Mouse (Mus musculus) midbrain, embryonic 14.5 days (tissue): ENCODE results near the gene Tbc1d7. TPM values are rescaled to one million over a fixed set of nuclear protein-coding genes. Genes with fewer than 3 reads are reported as not detected.
A peak's percentile ranks its signal among the peaks of the same experiment; 100 is the strongest.

ENCODE experiments used
- ATAC-seq: fragments of 200-750 bp; cut with Nextera tagmentation; 2 replicates; pipeline ENCODE4 v1.8.0; 2017; ENCODE audit warnings: moderate number of reproducible peaks, moderate library complexity; ENCODE audit not compliant: low FRiP score, low TSS enrichment
- DNase-seq: peaks from one replicate; pipeline ENCODE4 v3.0.0-alpha.2; 2015
- H3K27ac ChIP-seq: fragments of 300-500 bp; sonication (generic); replicated peaks from 2 replicates; pipeline ENCODE4 v1.5.1; 2014; ENCODE audit warnings: mild to moderate bottlenecking, low read depth, low read length, moderate library complexity
- H3K27me3 ChIP-seq: fragments of 300-500 bp; sonication (generic); 2 replicates; pipeline ENCODE4 v1.6.1; 2014; ENCODE audit warnings: low read length, control low read depth, mixed read lengths; ENCODE audit not compliant: control insufficient read depth, insufficient read depth
- H3K36me3 ChIP-seq: fragments of 300-500 bp; sonication (generic); 2 replicates; pipeline ENCODE4 v1.6.1; 2014; ENCODE audit warnings: low read length, control low read depth; ENCODE audit not compliant: control insufficient read depth, insufficient read depth
- H3K4me1 ChIP-seq: fragments of 300-500 bp; sonication (generic); 2 replicates; pipeline ENCODE4 v1.6.1; 2014; ENCODE audit warnings: mild to moderate bottlenecking, antibody characterized with exemption, low read length, control low read depth; ENCODE audit not compliant: control insufficient read depth, insufficient read depth
- H3K4me2 ChIP-seq: fragments of 300-500 bp; sonication (generic); 2 replicates; pipeline ENCODE4 v1.6.1; 2014; ENCODE audit warnings: mild to moderate bottlenecking, low read length, moderate library complexity
- H3K4me3 ChIP-seq: fragments of 300-500 bp; sonication (generic); replicated peaks from 2 replicates; pipeline ENCODE4 v1.5.1; 2014; ENCODE audit warnings: low read depth, low read length
- H3K9ac ChIP-seq: fragments of 300-500 bp; sonication (generic); replicated peaks from 2 replicates; pipeline ENCODE4 v1.6.1; 2014; ENCODE audit warnings: mild to moderate bottlenecking, low read length, moderate library complexity
- H3K9me3 ChIP-seq: fragments of 300-500 bp; sonication (generic); 2 replicates; pipeline ENCODE4 v1.6.1; 2016; ENCODE audit warnings: low read length, control low read depth, mixed read lengths; ENCODE audit not compliant: control insufficient read depth
- WGBS: fragments of 180-500 bp; shearing (Covaris S2); extraction: QIAGEN DNeasy Blood & Tissue Kit; methylation state at CpG from one replicate; pipeline ENCODE4 v1.1.7; 2014; 5-methylcytosine and 5-hydroxymethylcytosine counted together
- polyA plus RNA-seq: library from polyadenylated mRNA; unstranded; fragments of >200 nt; fragmentation: Nextera tagmentation; extraction: Ambion mirVana; gene quantifications from 2 replicates; pipeline ENCODE4 v1.2.1, GENCODE M21; 2014

Gene Tbc1d7
- polyA plus RNA-seq, 1 experiment from 2014 or later, result 101 TPM

DNA sequence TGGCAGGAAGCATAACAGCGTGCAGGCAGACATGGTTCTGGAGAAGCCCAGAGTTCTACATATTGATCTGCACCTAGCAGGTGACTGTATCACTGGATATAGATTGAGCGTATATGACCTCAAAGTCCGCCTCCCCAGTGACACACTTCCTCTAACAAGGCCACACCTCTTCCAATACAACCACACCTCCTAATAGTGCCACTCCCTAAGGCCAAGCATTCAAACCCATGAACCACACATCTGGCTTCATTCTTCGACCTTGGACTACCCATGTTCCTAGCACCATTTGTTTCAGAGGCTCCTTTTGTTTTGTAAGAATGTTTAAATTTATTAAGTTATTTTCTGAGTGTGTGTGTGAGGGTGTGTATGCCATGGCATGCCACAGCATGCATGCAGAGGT, 16.4 kb upstream of the Tbc1d7 start:
- Histone ChIP-seq H3K9ac (no peak overlapping the region), H3K27ac (no peak overlapping the region), H3K4me3 (no peak overlapping the region), H3K4me2 (no peak overlapping the region), H3K36me3 (no peaks in the 10 kb centered on the region), H3K27me3 (no peaks in the 10 kb centered on the region), H3K4me1 (0 out of 2 replicates have a peak, but pooled peaks cover 5% of the 10 kb centered on the region), H3K9me3 (no peaks in the 10 kb centered on the region)
- WGBS, result 93% methylated on average over 4 of the region's 4 CpGs
- DNase-seq (no peak), ATAC-seq (no peak)

GRCm38 (mm10) chr13:43183248-43184055, 12.2 kb upstream of the Tbc1d7 start:
- ATAC-seq (peak; percentile 14; the same call in 1 of the 2 replicates), DNase-seq (peak; percentile 23)
- H3K9ac ChIP-seq, result no peak overlapping the region
- H3K4me1 ChIP-seq, result 0 out of 2 replicates have a peak, but pooled peaks cover 5% of the 10 kb centered on the region
- no peaks in the 10 kb centered on the region for H3K27me3 ChIP-seq
- no peak overlapping the region for H3K27ac ChIP-seq
- H3K36me3 ChIP-seq, result no peaks in the 10 kb centered on the region
- H3K4me3 ChIP-seq, result 0 out of 2 replicates have a peak overlapping the region, but pooled peaks have one; percentile 16
- no peaks in the 10 kb centered on the region for H3K9me3 ChIP-seq
- WGBS, result 49% methylated on average over 8 of the region's 8 CpGs
- H3K4me2 ChIP-seq, result peak overlapping the region; percentile 55

- 0 out of 2 replicates have a peak overlapping the region, but pooled peaks have one; percentile 13 for H3K27ac ChIP-seq
- no peaks in the 10 kb centered on the region for H3K36me3 ChIP-seq
- H3K4me1 ChIP-seq, result 0 out of 2 replicates have a peak, but pooled peaks cover 5% of the 10 kb centered on the region
- no peaks in the 10 kb centered on the region for H3K9me3 ChIP-seq
- ATAC-seq (peak; percentile 43; the same call in 1 of the 2 replicates), DNase-seq (peak; percentile 96)
- 0 out of 2 replicates have a peak overlapping the region, but pooled peaks have one; percentile 16 for H3K4me3 ChIP-seq
- H3K4me2 ChIP-seq, result peak overlapping the region; percentile 55
- no peaks in the 10 kb centered on the region for H3K27me3 ChIP-seq
- peak overlapping the region; percentile 16; the same call in 1 of the 2 replicates for H3K9ac ChIP-seq
- WGBS, result 14% methylated on average over 14 of the region's 14 CpGs
Measured at GRCm38 (mm10) chr13:43182465-43183201, 11.3 kb upstream of the Tbc1d7 start.

- WGBS, result 66% methylated on average over 7 of the region's 7 CpGs
- no peak overlapping the region for H3K27ac ChIP-seq
Measured at GRCm38 (mm10) chr13:43181104-43181503, 9.8 kb upstream of the Tbc1d7 start.

GRCm38 (mm10) chr13:43177317-43177716, 6.0 kb upstream of the Tbc1d7 start:
- WGBS, result 95% methylated on average over 7 of the region's 7 CpGs
- no peak for DNase-seq
- Histone ChIP-seq H3K9ac (no peak overlapping the region), H3K4me3 (no peak overlapping the region), H3K4me2 (no peak overlapping the region), H3K4me1 (0 out of 2 replicates have a peak, but pooled peaks cover 3% of the 10 kb centered on the region), H3K36me3 (no peaks in the 10 kb centered on the region), H3K27me3 (no peaks in the 10 kb centered on the region), H3K9me3 (no peaks in the 10 kb centered on the region), H3K27ac (no peak overlapping the region)
- no peak for ATAC-seq

More at GRCm38 (mm10) chr13:43181104-43181503, 9.8 kb upstream of the Tbc1d7 start:
- Histone ChIP-seq H3K36me3 (no peaks in the 10 kb centered on the region), H3K4me2 (no peak overlapping the region), H3K27me3 (no peaks in the 10 kb centered on the region), H3K9me3 (no peaks in the 10 kb centered on the region), H3K4me3 (no peak overlapping the region), H3K9ac (no peak overlapping the region), H3K4me1 (0 out of 2 replicates have a peak, but pooled peaks cover 5% of the 10 kb centered on the region)
- no peak for DNase-seq
- no peak for ATAC-seq

GRCm38 (mm10) chr13:43176676-43177075, 5.4 kb upstream of the Tbc1d7 start:
- H3K36me3 ChIP-seq, result no peaks in the 10 kb centered on the region
- no peaks in the 10 kb centered on the region for H3K9me3 ChIP-seq
- H3K27ac ChIP-seq, result no peak overlapping the region
- DNase-seq, result no peak
- no peaks in the 10 kb centered on the region for H3K27me3 ChIP-seq
- no peak overlapping the region for H3K4me3 ChIP-seq
- WGBS, result 90% methylated on average over 3 of the region's 3 CpGs
- H3K4me2 ChIP-seq, result no peak overlapping the region
- peaks cover 3% of the 10 kb centered on the region; the same call in 1 of the 2 replicates for H3K4me1 ChIP-seq
- H3K9ac ChIP-seq, result no peak overlapping the region
- ATAC-seq, result no peak

DNA sequence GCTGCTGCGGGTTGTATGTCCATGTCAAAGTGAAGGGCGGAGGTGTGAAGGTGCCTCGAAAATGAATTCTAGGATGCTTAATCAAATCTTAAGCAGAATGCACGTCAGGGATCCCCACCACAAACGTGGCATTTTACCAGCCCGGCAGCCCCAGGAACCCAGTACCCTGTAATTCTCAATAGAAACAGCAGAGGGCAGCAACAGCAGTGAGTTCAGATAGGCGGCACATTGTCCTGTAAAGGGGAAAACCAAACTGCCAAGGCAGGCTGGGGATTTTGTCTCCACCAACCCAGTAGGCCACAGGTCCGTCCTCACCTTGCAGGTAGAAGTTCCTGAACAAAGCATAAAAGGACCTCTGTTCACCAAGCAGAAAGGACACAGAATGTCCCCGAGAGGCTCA, 2.0 kb upstream of the Tbc1d7 start:
- no peaks in the 10 kb centered on the region for H3K9me3 ChIP-seq
- H3K4me1 ChIP-seq, result peaks cover 3% of the 10 kb centered on the region; the same call in 1 of the 2 replicates
- peak; percentile 87 for DNase-seq
- no peaks in the 10 kb centered on the region for H3K27me3 ChIP-seq
- H3K4me2 ChIP-seq, result no peak overlapping the region
- H3K4me3 ChIP-seq, result no peak overlapping the region
- 18% methylated on average over 9 of the region's 9 CpGs for WGBS
- no peak overlapping the region for H3K9ac ChIP-seq
- H3K36me3 ChIP-seq, result peaks cover 7% of the 10 kb centered on the region
- ATAC-seq, result no peak
- H3K27ac ChIP-seq, result no peak overlapping the region

GRCm38 (mm10) chr13:43172036-43172713, 874 bp upstream of the Tbc1d7 start:
- no peak overlapping the region for H3K27ac ChIP-seq

More at GRCm38 (mm10) chr13:43172036-43172713, 874 bp upstream of the Tbc1d7 start:
- 34% methylated on average over 14 of the region's 14 CpGs for WGBS
- Histone ChIP-seq H3K4me2 (peak overlapping the region; percentile 58), H3K27me3 (no peaks in the 10 kb centered on the region), H3K4me3 (peak overlapping the region; percentile 58), H3K9me3 (no peaks in the 10 kb centered on the region), H3K9ac (peak overlapping the region; percentile 80), H3K4me1 (peaks cover 3% of the 10 kb centered on the region; the same call in 1 of the 2 replicates), H3K36me3 (peaks cover 10% of the 10 kb centered on the region)
- DNase-seq (peak; percentile 21), ATAC-seq (no peak)
